ENCODE assay signal across 9 mouse cellular contexts in the genomic region with DNA sequence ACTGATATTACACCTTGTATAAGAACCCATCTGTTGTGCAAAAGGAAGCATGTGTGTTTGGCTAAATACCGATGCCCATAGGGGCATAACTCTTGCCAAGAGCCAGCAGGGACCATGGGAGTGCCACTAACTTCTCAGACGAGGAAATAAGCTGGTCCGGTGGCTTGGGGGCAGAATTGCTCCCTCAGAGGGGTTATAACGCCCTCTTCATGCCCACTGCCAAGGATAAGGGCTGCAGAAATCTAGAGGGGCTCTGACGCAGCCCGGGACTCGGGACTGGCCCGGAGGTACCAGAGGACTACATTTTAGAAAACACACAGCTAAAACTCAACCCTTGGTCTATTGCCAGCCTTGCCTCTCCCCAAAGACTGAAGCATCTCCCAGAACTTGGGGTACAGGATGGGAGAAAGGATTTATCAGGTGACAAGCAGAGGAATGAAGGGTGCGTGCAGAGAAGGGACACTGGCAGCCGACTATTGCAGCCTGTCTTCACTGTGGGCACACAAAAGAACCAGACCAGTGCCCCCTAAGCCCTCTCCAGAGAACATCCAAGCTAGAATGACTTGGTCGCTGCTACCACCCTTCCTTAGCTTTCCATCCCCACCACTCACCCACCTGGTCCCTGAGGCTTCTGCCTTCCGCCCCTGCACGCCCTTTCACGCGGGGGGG. TPM values are rescaled to one million over a fixed set of nuclear protein-coding genes. Genes with fewer than 3 reads are reported as not detected.
A peak's percentile ranks its signal among the peaks of the same experiment; 100 is the strongest.
DNase-seq lines count a peak whose midpoint lies in the region; ATAC-seq and TF ChIP-seq lines count a peak whose summit lies in the region.
"Had no signal": no experiment of that assay in that cellular context is flagged by ENCODE, and none has a peak within 500 bp of the region (broad histone marks: within the 10 kb centered on the region; RNA-seq: fewer than 3 reads in every experiment).

No protein-coding gene starts in this region.

- TF ChIP-seq EP300 in heart, postnatal 0 days (IDR thresholded peaks at IDR 0.05; ENCODE audit: low read depth): no peak

- H3K9me3 ChIP-seq in kidney, embryonic 14.5 days (ENCODE audit: control insufficient read depth, low read length): no peaks in the 10 kb centered on the region
- no peaks in the 10 kb centered on the region for H3K9me3 ChIP-seq in heart, postnatal 0 days (replicated peaks; ENCODE audit: control insufficient read depth, low read length)
- H3K9me3 ChIP-seq in midbrain, embryonic 12.5 days: no peaks in the 10 kb centered on the region

- H3K27ac ChIP-seq in kidney, embryonic 14.5 days (ENCODE audit: low read depth, low read length): no peak overlapping the region
- H3K27ac ChIP-seq in heart, postnatal 0 days (ENCODE audit: low read depth): no peak overlapping the region
- H3K27ac ChIP-seq in midbrain, embryonic 12.5 days (replicated peaks): peak overlapping the region; percentile 72
- H3K27ac ChIP-seq: macrophage had no signal

- peak overlapping the region; percentile 59; the same call in 1 of the 2 replicates for H3K9ac ChIP-seq in kidney, embryonic 14.5 days (ENCODE audit: low read depth, low read length)
- H3K9ac ChIP-seq in heart, postnatal 0 days (replicated peaks; ENCODE audit: low read depth, low read length): peak overlapping the region; percentile 49
- H3K9ac ChIP-seq in midbrain, embryonic 12.5 days (replicated peaks): peak overlapping the region; percentile 77

- peak overlapping the region; percentile 49 for H3K4me3 ChIP-seq in kidney, embryonic 14.5 days (ENCODE audit: low read length)
- peak overlapping the region; percentile 44 for H3K4me3 ChIP-seq in heart, postnatal 0 days (ENCODE audit: low read depth, low read length)
- H3K4me3 ChIP-seq in midbrain, embryonic 12.5 days: peak overlapping the region; percentile 56

- no peak for TF ChIP-seq CTCF in heart, postnatal 0 days (IDR thresholded peaks at IDR 0.05; ENCODE audit: low read depth)

- no peak for DNase-seq in kidney, postnatal 4 days
- DNase-seq in cerebellum, adult 8-10 months: peak; percentile 43
- no peak for DNase-seq in heart, postnatal 0 days (ENCODE audit: low spot score)
- DNase-seq in c-Kit-positive CD71-positive TER-119-positive erythroid progenitor cells, embryonic 14.5 days (ENCODE audit: low spot score): no peak
- no peak for DNase-seq in ovary, adult 18-20 months (ENCODE audit: low spot score)
- DNase-seq in layer of hippocampus, adult 9-11 months: no peak

- no peak for ATAC-seq in kidney, embryonic 14.5 days (ENCODE audit: low FRiP score, low TSS enrichment)
- ATAC-seq in heart, postnatal 0 days (ENCODE audit: insufficient read depth, low read depth): no peak
- ATAC-seq in midbrain, embryonic 12.5 days (ENCODE audit: low FRiP score, low read depth): no peak

- H3K4me1 ChIP-seq in kidney, embryonic 14.5 days (ENCODE audit: control insufficient read depth, insufficient read depth, low read length): peaks cover 31% of the 10 kb centered on the region
- peaks cover 20% of the 10 kb centered on the region for H3K4me1 ChIP-seq in heart, postnatal 0 days (ENCODE audit: control insufficient read depth, insufficient read depth)
- H3K4me1 ChIP-seq in midbrain, embryonic 12.5 days: peaks cover 73% of the 10 kb centered on the region

- peak overlapping the region; percentile 96 for H3K4me2 ChIP-seq in kidney, embryonic 14.5 days (replicated peaks; ENCODE audit: low read depth, low read length)
- peak overlapping the region; percentile 78 for H3K4me2 ChIP-seq in heart, postnatal 0 days (ENCODE audit: low read depth, low read length)
- peak overlapping the region; percentile 94 for H3K4me2 ChIP-seq in midbrain, embryonic 12.5 days (replicated peaks)

- H3K36me3 ChIP-seq in kidney, embryonic 14.5 days (ENCODE audit: control insufficient read depth, insufficient read depth, low read length): peaks cover 26% of the 10 kb centered on the region
- peaks cover 30% of the 10 kb centered on the region for H3K36me3 ChIP-seq in heart, postnatal 0 days (replicated peaks; ENCODE audit: control insufficient read depth, insufficient read depth, low read length)
- H3K36me3 ChIP-seq in midbrain, embryonic 12.5 days: peaks cover 26% of the 10 kb centered on the region

- H3K27me3 ChIP-seq in kidney, embryonic 14.5 days (ENCODE audit: control insufficient read depth, insufficient read depth, low read length): no peaks in the 10 kb centered on the region
- H3K27me3 ChIP-seq in heart, postnatal 0 days (ENCODE audit: control insufficient read depth, insufficient read depth, low read length): no peaks in the 10 kb centered on the region
- H3K27me3 ChIP-seq in midbrain, embryonic 12.5 days: 0 out of 2 replicates have a peak, but pooled peaks cover 4% of the 10 kb centered on the region

- WGBS in kidney, embryonic 14.5 days: 26% methylated on average over 14 of the region's 15 CpGs
- 35% methylated on average over 15 of the region's 15 CpGs for WGBS in heart, postnatal 0 days
- 23% methylated on average over 15 of the region's 15 CpGs for WGBS in midbrain, embryonic 12.5 days

RNA-seq across cellular contexts. Expression of a gene that starts 11.5 kb away (rescaled TPM):
- 8.3 and 11.0 TPM in 2 replicates for polyA plus RNA-seq in kidney, embryonic 14.5 days (2014; fragmentation: Nextera tagmentation; extraction: Ambion mirVana)
- total RNA-seq in heart, postnatal 0 days (2014; rRNA removed; ENCODE audit: low replicate concordance): 34.9 and 64.4 TPM in 2 replicates
- 10.5 and 13.2 TPM in 2 replicates for polyA plus RNA-seq in heart, postnatal 0 days (2015; fragmentation: Nextera tagmentation; extraction: Ambion mirVana)
- polyA plus RNA-seq in midbrain, embryonic 12.5 days (2016; fragmentation: Nextera tagmentation; extraction: Ambion mirVana): 18.3 and 22.1 TPM in 2 replicates

RNA-seq across cellular contexts. Expression of a gene that starts 20.8 kb away (rescaled TPM):
- polyA plus RNA-seq in kidney, embryonic 14.5 days (2014; fragmentation: Nextera tagmentation; extraction: Ambion mirVana): 102 and 121 TPM in 2 replicates
- total RNA-seq in heart, postnatal 0 days (2014; rRNA removed; ENCODE audit: low replicate concordance): 53.7 and 56.0 TPM in 2 replicates
- polyA plus RNA-seq in heart, postnatal 0 days (2015; fragmentation: Nextera tagmentation; extraction: Ambion mirVana): 46.0 and 49.6 TPM in 2 replicates
- 126 TPM in 2 replicates for polyA plus RNA-seq in midbrain, embryonic 12.5 days (2016; fragmentation: Nextera tagmentation; extraction: Ambion mirVana)

RNA-seq across cellular contexts. Expression of a gene that starts 26.2 kb away (rescaled TPM):
- 40.4 and 41.1 TPM in 2 replicates for polyA plus RNA-seq in kidney, embryonic 14.5 days (2014; fragmentation: Nextera tagmentation; extraction: Ambion mirVana)
- 79.2 and 98.4 TPM in 2 replicates for total RNA-seq in heart, postnatal 0 days (2014; rRNA removed; ENCODE audit: low replicate concordance)
- polyA plus RNA-seq in heart, postnatal 0 days (2015; fragmentation: Nextera tagmentation; extraction: Ambion mirVana): 33.9 and 36.9 TPM in 2 replicates
- 108 and 120 TPM in 2 replicates for polyA plus RNA-seq in midbrain, embryonic 12.5 days (2016; fragmentation: Nextera tagmentation; extraction: Ambion mirVana)

RNA-seq across cellular contexts. Expression of a gene that starts 41.4 kb away (rescaled TPM):
- polyA plus RNA-seq in kidney, embryonic 14.5 days (2014; fragmentation: Nextera tagmentation; extraction: Ambion mirVana): 0.26 and 0.34 TPM in 2 replicates
- not detected in 2 replicates for total RNA-seq in heart, postnatal 0 days (2014; rRNA removed; ENCODE audit: low replicate concordance)
- not detected in 2 replicates for polyA plus RNA-seq in heart, postnatal 0 days (2015; fragmentation: Nextera tagmentation; extraction: Ambion mirVana)
- 0.06 and 0.09 TPM in 2 replicates for polyA plus RNA-seq in midbrain, embryonic 12.5 days (2016; fragmentation: Nextera tagmentation; extraction: Ambion mirVana)
- polyA plus RNA-seq: macrophage had no signal

RNA-seq across cellular contexts. Expression of a gene that starts 57.3 kb away (rescaled TPM):
- 0.54 and 0.91 TPM in 2 replicates for polyA plus RNA-seq in kidney, embryonic 14.5 days (2014; fragmentation: Nextera tagmentation; extraction: Ambion mirVana)
- 34.4 and 44.0 TPM in 2 replicates for total RNA-seq in heart, postnatal 0 days (2014; rRNA removed; ENCODE audit: low replicate concordance)
- 20.8 and 24.3 TPM in 2 replicates for polyA plus RNA-seq in heart, postnatal 0 days (2015; fragmentation: Nextera tagmentation; extraction: Ambion mirVana)
- 0.16 and 0.19 TPM in 2 replicates for polyA plus RNA-seq in midbrain, embryonic 12.5 days (2016; fragmentation: Nextera tagmentation; extraction: Ambion mirVana)
